Mouse (Mus musculus) lung, embryonic 14.5 days (tissue): Measurements from ENCODE around the gene Fcgr2b. TPM values are rescaled to one million over a fixed set of nuclear protein-coding genes. Genes with fewer than 3 reads are reported as not detected.
"Not testable (repeated sequence)": the region's sequence is repeated elsewhere in the genome, so short reads cannot be mapped to it uniquely, and the experiment has no call there.

Experiments used
- ATAC-seq: fragments of 200-750 bp; cut with Nextera tagmentation; 2 replicates; pipeline ENCODE4 v1.8.0; 2017; ENCODE audit warnings: mild to moderate bottlenecking, moderate TSS enrichment, moderate library complexity; ENCODE audit not compliant: insufficient read depth
- DNase-seq: peaks from one replicate; pipeline ENCODE4 v3.0.0-alpha.2; 2015
- H3K27ac ChIP-seq: fragments of 300-500 bp; sonication (generic); 2 replicates; pipeline ENCODE4 v1.5.1; 2014; ENCODE audit warnings: low read depth, mild to moderate bottlenecking, moderate library complexity
- H3K27me3 ChIP-seq: fragments of 300-500 bp; sonication (generic); 2 replicates; pipeline ENCODE4 v1.6.1; 2014; ENCODE audit warnings: low read length, control low read depth; ENCODE audit not compliant: insufficient read depth
- H3K36me3 ChIP-seq: fragments of 300-500 bp; sonication (generic); 2 replicates; pipeline ENCODE4 v1.6.1; 2014; ENCODE audit warnings: control low read depth; ENCODE audit not compliant: insufficient read depth
- H3K4me1 ChIP-seq: fragments of 300-500 bp; sonication (generic); 2 replicates; pipeline ENCODE4 v1.6.1; 2014; ENCODE audit warnings: antibody characterized with exemption, control low read depth; ENCODE audit not compliant: insufficient read depth
- H3K4me2 ChIP-seq: fragments of 300-500 bp; sonication (generic); 2 replicates; pipeline ENCODE4 v1.6.1; 2014; ENCODE audit warnings: mild to moderate bottlenecking
- H3K4me3 ChIP-seq: fragments of 300-500 bp; sonication (generic); 2 replicates; pipeline ENCODE4 v1.5.1; 2014; ENCODE audit warnings: low read depth, low read length
- H3K9ac ChIP-seq: fragments of 300-500 bp; sonication (generic); 2 replicates; pipeline ENCODE4 v1.6.1; 2014
- H3K9me3 ChIP-seq: fragments of 300-500 bp; sonication (generic); 2 replicates; pipeline ENCODE4 v1.6.1; 2016; ENCODE audit warnings: low read depth, low read length, control low read depth
- CTCF ChIP-seq: IDR thresholded peaks from 2 replicates; pipeline ENCODE4 v1.5.1; 2016; ENCODE audit warnings: antibody characterized with exemption, low read depth
- WGBS: fragments of 180-500 bp; shearing (Covaris S2); extraction: QIAGEN DNeasy Blood & Tissue Kit; methylation state at CpG from one replicate; pipeline ENCODE4 v1.1.7; 2014; 5-methylcytosine and 5-hydroxymethylcytosine counted together
- polyA plus RNA-seq: library from polyadenylated mRNA; unstranded; fragments of >200 nt; fragmentation: Nextera tagmentation; extraction: Ambion mirVana; gene quantifications from 2 replicates; pipeline ENCODE4 v1.2.1, GENCODE M21; 2014

Fcgr2b gene
- polyA plus RNA-seq, 1 experiment from 2014 or later: 2.3 TPM

DNA sequence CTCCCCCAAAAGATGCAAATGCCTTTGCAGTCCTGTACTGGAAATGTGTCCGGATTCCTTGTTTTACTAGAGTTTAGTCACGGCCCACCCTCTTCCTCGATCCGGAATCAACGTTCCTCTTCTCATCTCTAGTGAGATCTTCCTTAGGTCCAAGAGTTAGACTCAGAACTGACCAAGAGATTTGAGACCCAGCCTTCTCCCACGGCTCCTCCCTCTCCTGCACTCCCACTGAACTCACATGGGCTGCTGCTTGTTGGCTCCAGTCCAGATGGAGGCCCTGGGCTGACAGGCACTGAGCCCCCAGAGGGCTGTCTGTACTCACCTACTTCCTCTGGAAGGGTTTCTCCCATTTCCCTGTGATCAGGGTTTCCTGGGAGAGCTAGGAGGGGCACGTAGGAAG, 13.3 kb downstream of the Fcgr2b start:
- ATAC-seq: peak; percentile 78

GRCm38 (mm10) chr1:170962301-170962700, 14.0 kb downstream of the Fcgr2b start:
- no peak overlapping the region for H3K4me3 ChIP-seq
- peak; percentile 34 for DNase-seq
- 0 out of 2 replicates have a peak, but pooled peaks cover 4% of the 10 kb centered on the region for H3K4me1 ChIP-seq
- no peaks in the 10 kb centered on the region for H3K27me3 ChIP-seq
- WGBS: 36% methylated on average over 2 of the region's 2 CpGs
- H3K9ac ChIP-seq: no peak overlapping the region
- TF ChIP-seq CTCF: no peak
- no peak for ATAC-seq
- H3K36me3 ChIP-seq: no peaks in the 10 kb centered on the region
- H3K27ac ChIP-seq: no peak overlapping the region
- H3K9me3 ChIP-seq: no peaks in the 10 kb centered on the region
- H3K4me2 ChIP-seq: no peak overlapping the region

More for the DNA sequence above, 13.3 kb downstream of the Fcgr2b start:
- peak; percentile 71 for DNase-seq
- Histone ChIP-seq H3K27ac (no peak overlapping the region), H3K9ac (no peak overlapping the region), H3K27me3 (no peaks in the 10 kb centered on the region), H3K9me3 (no peaks in the 10 kb centered on the region), H3K4me1 (0 out of 2 replicates have a peak, but pooled peaks cover 4% of the 10 kb centered on the region), H3K36me3 (no peaks in the 10 kb centered on the region), H3K4me3 (no peak overlapping the region), H3K4me2 (no peak overlapping the region)
- TF ChIP-seq CTCF: no peak
- WGBS: 48% methylated on average over 7 of the region's 7 CpGs

GRCm38 (mm10) chr1:170961101-170961500, 15.2 kb downstream of the Fcgr2b start:
- H3K4me2 ChIP-seq: no peak overlapping the region
- DNase-seq: no peak
- no peak for ATAC-seq
- no peak overlapping the region for H3K9ac ChIP-seq
- no peak for TF ChIP-seq CTCF
- no peak overlapping the region for H3K4me3 ChIP-seq
- H3K9me3 ChIP-seq: no peaks in the 10 kb centered on the region
- no peak overlapping the region for H3K27ac ChIP-seq
- no peaks in the 10 kb centered on the region for H3K27me3 ChIP-seq
- no peaks in the 10 kb centered on the region for H3K36me3 ChIP-seq
- WGBS: 73% methylated on average over 6 of the region's 6 CpGs
- 0 out of 2 replicates have a peak, but pooled peaks cover 4% of the 10 kb centered on the region for H3K4me1 ChIP-seq

- Histone ChIP-seq H3K27me3 (no peaks in the 10 kb centered on the region), H3K4me3 (no peak overlapping the region), H3K9me3 (no peaks in the 10 kb centered on the region), H3K4me1 (0 out of 2 replicates have a peak, but pooled peaks cover 4% of the 10 kb centered on the region), H3K27ac (no peak overlapping the region), H3K9ac (no peak overlapping the region), H3K36me3 (no peaks in the 10 kb centered on the region), H3K4me2 (no peak overlapping the region)
- WGBS: 66% methylated on average over 2 of the region's 2 CpGs
- ATAC-seq (no peak), DNase-seq (peak; percentile 62)
- no peak for TF ChIP-seq CTCF
Measured at GRCm38 (mm10) chr1:170959791-170960190, 16.6 kb downstream of the Fcgr2b start.

GRCm38 (mm10) chr1:170958225-170958624, 18.1 kb downstream of the Fcgr2b start:
- Histone ChIP-seq H3K9ac (no peak overlapping the region), H3K9me3 (no peaks in the 10 kb centered on the region), H3K27ac (no peak overlapping the region), H3K4me3 (no peak overlapping the region), H3K27me3 (no peaks in the 10 kb centered on the region), H3K4me1 (0 out of 2 replicates have a peak, but pooled peaks cover 4% of the 10 kb centered on the region), H3K4me2 (no peak overlapping the region), H3K36me3 (no peaks in the 10 kb centered on the region)
- DNase-seq (peak; percentile 8), ATAC-seq (no peak)
- WGBS: 60% methylated on average over 3 of the region's 3 CpGs
- TF ChIP-seq CTCF: no peak

GRCm38 (mm10) chr1:170953192-170953591, 23.2 kb downstream of the Fcgr2b start:
- 78% methylated on average over 2 of the region's 2 CpGs for WGBS
- H3K36me3 ChIP-seq: no peaks in the 10 kb centered on the region
- ATAC-seq: no peak
- H3K9ac ChIP-seq: no peak overlapping the region
- no peaks in the 10 kb centered on the region for H3K27me3 ChIP-seq
- no peak overlapping the region for H3K27ac ChIP-seq
- no peaks in the 10 kb centered on the region for H3K9me3 ChIP-seq
- H3K4me1 ChIP-seq: no peaks in the 10 kb centered on the region
- DNase-seq: no peak
- no peak overlapping the region for H3K4me3 ChIP-seq
- TF ChIP-seq CTCF: no peak
- H3K4me2 ChIP-seq: no peak overlapping the region

DNA sequence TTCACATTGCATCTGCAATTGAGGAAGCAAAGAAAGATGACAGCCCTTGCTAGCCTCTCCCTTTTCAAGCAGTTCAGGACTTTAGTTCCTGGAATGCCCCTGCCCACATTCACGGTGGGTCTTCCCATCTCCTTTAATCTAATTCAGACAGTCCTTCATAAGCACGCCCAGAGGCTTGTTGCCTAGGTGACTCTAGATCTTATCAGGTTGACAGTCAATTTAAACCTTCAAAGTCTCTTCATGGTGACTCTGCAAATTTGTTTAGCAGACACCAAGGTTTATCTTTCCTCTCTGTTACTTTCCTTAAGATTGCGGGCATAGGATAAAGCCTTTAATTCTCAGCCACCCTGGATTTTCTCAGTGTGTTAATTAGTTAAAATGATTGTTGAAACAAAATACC, 25.6 kb downstream of the Fcgr2b start:
- ATAC-seq: no peak
- Histone ChIP-seq H3K4me3 (no peak overlapping the region), H3K36me3 (no peaks in the 10 kb centered on the region), H3K4me2 (no peak overlapping the region), H3K4me1 (no peaks in the 10 kb centered on the region), H3K9ac (no peak overlapping the region), H3K27ac (no peak overlapping the region), H3K9me3 (peaks cover 5% of the 10 kb centered on the region; the same call in 1 of the 2 replicates), H3K27me3 (no peaks in the 10 kb centered on the region)
- 26% methylated on average over 3 of the region's 3 CpGs for WGBS
- no peak for DNase-seq
- no peak for TF ChIP-seq CTCF

DNA sequence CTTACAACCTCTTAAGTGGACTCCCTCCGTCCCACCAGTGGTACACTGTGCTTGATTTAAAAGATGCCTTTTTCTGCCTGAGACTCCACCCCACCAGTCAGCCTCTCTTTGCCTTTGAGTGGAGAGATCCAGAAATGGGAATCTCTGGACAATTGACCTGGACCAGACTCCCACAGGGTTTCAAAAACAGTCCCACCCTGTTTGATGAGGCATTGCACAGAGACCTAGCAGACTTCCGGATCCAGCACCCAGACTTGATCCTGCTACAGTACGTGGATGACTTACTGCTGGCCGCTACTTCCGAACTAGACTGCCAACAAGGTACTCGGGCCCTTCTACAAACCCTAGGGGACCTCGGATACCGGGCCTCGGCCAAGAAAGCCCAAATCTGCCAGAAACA, 31.4 kb downstream of the Fcgr2b start:
- not testable (repeated sequence) for ATAC-seq, H3K9me3 ChIP-seq, DNase-seq, H3K27me3 ChIP-seq, H3K36me3 ChIP-seq, H3K4me3 ChIP-seq, H3K9ac ChIP-seq, H3K27ac ChIP-seq, H3K4me2 ChIP-seq, H3K4me1 ChIP-seq
- WGBS: 93% methylated on average over 2 of the region's 9 CpGs

GRCm38 (mm10) chr1:170944151-170944550, 32.2 kb downstream of the Fcgr2b start:
- not testable (repeated sequence) for H3K4me3 ChIP-seq, H3K27me3 ChIP-seq, H3K27ac ChIP-seq, ATAC-seq, H3K9me3 ChIP-seq, H3K9ac ChIP-seq, DNase-seq, H3K4me2 ChIP-seq, H3K4me1 ChIP-seq, H3K36me3 ChIP-seq
- WGBS: 95% methylated on average over 9 of the region's 9 CpGs
